ENCODE assay signal across 22 mouse cellular contexts in genomic region chr10:14602681-14603080, GRCm38 (mm10).
"Had no signal": no experiment of that assay in that cellular context is flagged by ENCODE, and none has a peak within 500 bp of the region (broad histone marks: within the 10 kb centered on the region; RNA-seq: fewer than 3 reads in every experiment).

No protein-coding gene starts in this region.

- H3K4me2 ChIP-seq: lung, embryonic 15.5 days; midbrain, embryonic 11.5 days; midbrain, embryonic 13.5 days; midbrain, embryonic 15.5 days; neural tube, embryonic 13.5 days; neural tube, embryonic 15.5 days; stomach, embryonic 15.5 days had no signal

- H3K4me3 ChIP-seq: lung, embryonic 15.5 days; megakaryocyte, embryonic 14.5 days; midbrain, embryonic 13.5 days; midbrain, embryonic 15.5 days; neural tube, embryonic 13.5 days; neural tube, embryonic 15.5 days; stomach, embryonic 15.5 days had no signal

- H3K27ac ChIP-seq: lung, embryonic 15.5 days; macrophage; midbrain, embryonic 13.5 days; midbrain, embryonic 15.5 days; neural tube, embryonic 13.5 days; neural tube, embryonic 15.5 days; stomach, embryonic 15.5 days; stomach, postnatal 0 days had no signal

- H3K9me3 ChIP-seq: lung, embryonic 15.5 days; midbrain, embryonic 13.5 days; midbrain, embryonic 15.5 days; neural tube, embryonic 13.5 days; neural tube, embryonic 15.5 days; stomach, embryonic 15.5 days had no signal

- H3K27me3 ChIP-seq: lung, embryonic 15.5 days; megakaryocyte, embryonic 14.5 days; midbrain, embryonic 13.5 days; midbrain, embryonic 15.5 days; neural tube, embryonic 13.5 days; neural tube, embryonic 15.5 days; stomach, embryonic 15.5 days had no signal

- DNase-seq: lung, adult 18-20 months; lung, postnatal 14 days; lung, postnatal 36 days; retina, postnatal 1 day; right cerebral cortex, adult 18-20 months; right cerebral cortex, postnatal 25 days; right cerebral cortex, postnatal 4 days; spleen, adult 18-20 months; thymus, adult 2 months; thymus, postnatal 25 days; thymus, postnatal 4 days had no signal

- H3K36me3 ChIP-seq: lung, embryonic 15.5 days; midbrain, embryonic 13.5 days; midbrain, embryonic 15.5 days; neural tube, embryonic 13.5 days; neural tube, embryonic 15.5 days; stomach, embryonic 15.5 days had no signal

- H3K4me1 ChIP-seq: megakaryocyte, embryonic 14.5 days; midbrain, embryonic 13.5 days; midbrain, embryonic 15.5 days; neural tube, embryonic 13.5 days; neural tube, embryonic 15.5 days; stomach, embryonic 15.5 days had no signal

- H3K9ac ChIP-seq: lung, embryonic 15.5 days; midbrain, embryonic 13.5 days; midbrain, embryonic 15.5 days; neural tube, embryonic 13.5 days; neural tube, embryonic 15.5 days; stomach, embryonic 15.5 days had no signal

- ATAC-seq: lung, postnatal 0 days; midbrain, embryonic 13.5 days; midbrain, embryonic 15.5 days had no signal
